Mouse (Mus musculus) hindbrain, embryonic 12.5 days (tissue): ENCODE data around the gene Zc3h7a. TPM values are rescaled to one million over a fixed set of nuclear protein-coding genes. Genes with fewer than 3 reads are reported as not detected.

Experiments used
- ATAC-seq: fragments of 200-750 bp; cut with Nextera tagmentation; 2 replicates; pipeline ENCODE4 v1.8.0; 2017; ENCODE audit warnings: moderate TSS enrichment; ENCODE audit not compliant: low FRiP score
- H3K27ac ChIP-seq: fragments of 300-500 bp; sonication (generic); 2 replicates; pipeline ENCODE4 v1.5.1; 2016; ENCODE audit warnings: mild to moderate bottlenecking
- H3K27me3 ChIP-seq: fragments of 300-500 bp; sonication (generic); 2 replicates; pipeline ENCODE4 v1.6.1; 2016; ENCODE audit warnings: mild to moderate bottlenecking
- H3K36me3 ChIP-seq: fragments of 300-500 bp; sonication (generic); 2 replicates; pipeline ENCODE4 v1.6.1; 2016; ENCODE audit warnings: mild to moderate bottlenecking
- H3K4me1 ChIP-seq: fragments of 300-500 bp; sonication (generic); 2 replicates; pipeline ENCODE4 v1.6.1; 2016
- H3K4me2 ChIP-seq: fragments of 300-500 bp; sonication (generic); replicated peaks from 2 replicates; pipeline ENCODE4 v1.6.1; 2016; ENCODE audit warnings: mild to moderate bottlenecking
- H3K4me3 ChIP-seq: fragments of 300-500 bp; sonication (generic); 2 replicates; pipeline ENCODE4 v1.5.1; 2016; ENCODE audit warnings: mild to moderate bottlenecking
- H3K9ac ChIP-seq: fragments of 300-500 bp; sonication (generic); 2 replicates; pipeline ENCODE4 v1.6.1; 2016; ENCODE audit warnings: mild to moderate bottlenecking, moderate library complexity
- H3K9me3 ChIP-seq: fragments of 300-500 bp; sonication (generic); replicated peaks from 2 replicates; pipeline ENCODE4 v1.6.1; 2016; ENCODE audit warnings: mild to moderate bottlenecking
- WGBS: fragments of 180-500 bp; shearing (Covaris S2); methylation state at CpG from one replicate; pipeline ENCODE4 v1.1.7; 2016; 5-methylcytosine and 5-hydroxymethylcytosine counted together
- polyA plus RNA-seq: library from polyadenylated mRNA; unstranded; fragments of >200 nt; fragmentation: Nextera tagmentation; extraction: Ambion mirVana; gene quantifications from 2 replicates; pipeline ENCODE4 v1.2.1, GENCODE M21; 2016

Zc3h7a gene
- 118 and 124 TPM in 2 replicates for polyA plus RNA-seq

GRCm38 (mm10) chr16:11176208-11176883, at the start of gene Zc3h7a:
Zc3h7a (minus strand) TSS chr16:11176393.
- H3K27me3 ChIP-seq = 0 out of 2 replicates have a peak, but pooled peaks cover 2% of the 10 kb centered on the region
- peak within 1 kb of the TSS; percentile 86 for H3K4me3 ChIP-seq
- H3K4me1 ChIP-seq = peaks cover 10% of the 10 kb centered on the region
- no peaks in the 10 kb centered on the region for H3K9me3 ChIP-seq
- WGBS = under 1% methylated on average over 57 of the region's 57 CpGs
- ATAC-seq = peak; percentile 94
- H3K27ac ChIP-seq = peak within 1 kb of the TSS; percentile 91
- H3K36me3 ChIP-seq = no peaks in the 10 kb centered on the region
- peak within 1 kb of the TSS; percentile 80 for H3K4me2 ChIP-seq
- H3K9ac ChIP-seq = peak within 1 kb of the TSS; percentile 89

- no peaks in the 10 kb centered on the region for H3K4me1 ChIP-seq
- no peaks in the 10 kb centered on the region for H3K9me3 ChIP-seq
- peaks cover 54% of the 10 kb centered on the region for H3K36me3 ChIP-seq
- no peak overlapping the region for H3K4me3 ChIP-seq
- no peaks in the 10 kb centered on the region for H3K27me3 ChIP-seq
- 91% methylated on average over 3 of the region's 3 CpGs for WGBS
- no peak overlapping the region for H3K9ac ChIP-seq
- no peak overlapping the region for H3K4me2 ChIP-seq
- no peak for ATAC-seq
- no peak overlapping the region for H3K27ac ChIP-seq
Observed at GRCm38 (mm10) chr16:11217801-11218200, 41.6 kb upstream of the Zc3h7a start.

GRCm38 (mm10) chr16:11203600-11204390, 27.6 kb upstream of the Zc3h7a start:
- Histone ChIP-seq H3K4me1 (peaks cover 27% of the 10 kb centered on the region), H3K9ac (peak overlapping the region; percentile 80), H3K27me3 (no peaks in the 10 kb centered on the region), H3K9me3 (no peaks in the 10 kb centered on the region), H3K27ac (peak overlapping the region; percentile 58; the same call in 1 of the 2 replicates), H3K36me3 (peaks cover 32% of the 10 kb centered on the region), H3K4me3 (peak overlapping the region; percentile 75), H3K4me2 (peak overlapping the region; percentile 82)
- 6% methylated on average over 24 of the region's 24 CpGs for WGBS
- ATAC-seq = peak; percentile 57

- under 1% methylated on average over 68 of the region's 68 CpGs for WGBS
- peaks cover 35% of the 10 kb centered on the region for H3K36me3 ChIP-seq
Observed at GRCm38 (mm10) chr16:11202571-11203554, 26.7 kb upstream of the Zc3h7a start, which contains the start of gene Rsl1d1. Rsl1d1 (minus strand) TSS chr16:11203331.

GRCm38 (mm10) chr16:11201740-11202394, 25.7 kb upstream of the Zc3h7a start:
- H3K27ac ChIP-seq = no peak overlapping the region
- 73% methylated on average over 6 of the region's 6 CpGs for WGBS
- peak overlapping the region; percentile 82 for H3K9ac ChIP-seq
- peak overlapping the region; percentile 95 for H3K4me2 ChIP-seq
- H3K4me3 ChIP-seq = peak overlapping the region; percentile 75
- no peaks in the 10 kb centered on the region for H3K9me3 ChIP-seq
- H3K36me3 ChIP-seq = peaks cover 37% of the 10 kb centered on the region
- no peaks in the 10 kb centered on the region for H3K27me3 ChIP-seq
- peaks cover 27% of the 10 kb centered on the region for H3K4me1 ChIP-seq
- ATAC-seq = no peak

More at GRCm38 (mm10) chr16:11202571-11203554, 26.7 kb upstream of the Zc3h7a start, which contains the start of gene Rsl1d1:
- no peaks in the 10 kb centered on the region for H3K27me3 ChIP-seq
- peak within 1 kb of the TSS; percentile 95 for H3K4me2 ChIP-seq
- peak; percentile 100 for ATAC-seq
- no peaks in the 10 kb centered on the region for H3K9me3 ChIP-seq
- peaks cover 27% of the 10 kb centered on the region for H3K4me1 ChIP-seq
- peak within 1 kb of the TSS; percentile 66 for H3K27ac ChIP-seq
- peak within 1 kb of the TSS; percentile 75 for H3K4me3 ChIP-seq
- peak within 1 kb of the TSS; percentile 82 for H3K9ac ChIP-seq

- Histone ChIP-seq H3K4me2 (no peak overlapping the region), H3K4me1 (peaks cover 27% of the 10 kb centered on the region), H3K4me3 (no peak overlapping the region), H3K27ac (no peak overlapping the region), H3K27me3 (no peaks in the 10 kb centered on the region), H3K36me3 (peaks cover 53% of the 10 kb centered on the region), H3K9ac (no peak overlapping the region), H3K9me3 (no peaks in the 10 kb centered on the region)
- WGBS = 92% methylated on average over 3 of the region's 3 CpGs
- no peak for ATAC-seq
Observed at GRCm38 (mm10) chr16:11200247-11200646, 24.1 kb upstream of the Zc3h7a start.

- ATAC-seq = no peak
- WGBS = 51% methylated on average over 2 of the region's 2 CpGs
- Histone ChIP-seq H3K9ac (no peak overlapping the region), H3K4me2 (no peak overlapping the region), H3K36me3 (peaks cover 71% of the 10 kb centered on the region), H3K4me1 (peaks cover 11% of the 10 kb centered on the region), H3K27ac (no peak overlapping the region), H3K27me3 (no peaks in the 10 kb centered on the region), H3K9me3 (no peaks in the 10 kb centered on the region), H3K4me3 (no peak overlapping the region)
Observed at GRCm38 (mm10) chr16:11198467-11198866, 22.3 kb upstream of the Zc3h7a start.

- no peak overlapping the region for H3K27ac ChIP-seq
- no peaks in the 10 kb centered on the region for H3K27me3 ChIP-seq
- H3K36me3 ChIP-seq = peaks cover 83% of the 10 kb centered on the region
- no peak overlapping the region for H3K9ac ChIP-seq
- H3K4me3 ChIP-seq = no peak overlapping the region
- ATAC-seq = no peak
- 92% methylated on average over 4 of the region's 4 CpGs for WGBS
- no peak overlapping the region for H3K4me2 ChIP-seq
- H3K9me3 ChIP-seq = no peaks in the 10 kb centered on the region
- peaks cover 9% of the 10 kb centered on the region for H3K4me1 ChIP-seq
Observed at GRCm38 (mm10) chr16:11197052-11197451, 20.9 kb upstream of the Zc3h7a start.

GRCm38 (mm10) chr16:11193231-11193630, 17.0 kb upstream of the Zc3h7a start:
- Histone ChIP-seq H3K9ac (no peak overlapping the region), H3K27me3 (no peaks in the 10 kb centered on the region), H3K4me1 (no peaks in the 10 kb centered on the region), H3K9me3 (no peaks in the 10 kb centered on the region), H3K4me2 (no peak overlapping the region), H3K27ac (no peak overlapping the region), H3K36me3 (peaks cover 63% of the 10 kb centered on the region), H3K4me3 (no peak overlapping the region)
- ATAC-seq = no peak
- 93% methylated on average over 2 of the region's 2 CpGs for WGBS

- H3K36me3 ChIP-seq = peaks cover 34% of the 10 kb centered on the region
- no peak overlapping the region for H3K9ac ChIP-seq
- no peak overlapping the region for H3K27ac ChIP-seq
- H3K4me1 ChIP-seq = no peaks in the 10 kb centered on the region
- H3K9me3 ChIP-seq = no peaks in the 10 kb centered on the region
- H3K27me3 ChIP-seq = no peaks in the 10 kb centered on the region
- no peak overlapping the region for H3K4me2 ChIP-seq
- ATAC-seq = no peak
- no peak overlapping the region for H3K4me3 ChIP-seq
- WGBS = 90% methylated on average over 7 of the region's 7 CpGs
Observed at GRCm38 (mm10) chr16:11190150-11190549, 14.0 kb upstream of the Zc3h7a start.

- WGBS = 75% methylated on average over 2 of the region's 2 CpGs
- Histone ChIP-seq H3K9ac (no peak overlapping the region), H3K4me2 (peak overlapping the region; percentile 80; the same call in 1 of the 2 replicates), H3K36me3 (no peaks in the 10 kb centered on the region), H3K27ac (no peak overlapping the region), H3K4me1 (peaks cover 6% of the 10 kb centered on the region), H3K4me3 (no peak overlapping the region), H3K27me3 (0 out of 2 replicates have a peak, but pooled peaks cover 2% of the 10 kb centered on the region), H3K9me3 (no peaks in the 10 kb centered on the region)
- no peak for ATAC-seq
Observed at GRCm38 (mm10) chr16:11177404-11177803, 1.2 kb upstream of the Zc3h7a start.
